Mouse (Mus musculus): ENCODE data around the gene Dixdc1.

- TF ChIP-seq CTCF (conservative IDR thresholded peaks at IDR 0.05; ENCODE audit: low read length) (no peak), NANOG (IDR thresholded peaks at IDR 0.05; ENCODE audit: borderline replicate concordance, low read length) (no peak), POU5F1 (IDR thresholded peaks at IDR 0.05; ENCODE audit: borderline replicate concordance, low read length) (no peak)
Observed at GRCm38 (mm10) chr9:50724661-50725330, 14.5 kb downstream of the Dixdc1 start.
